Mouse (Mus musculus) liver, embryonic 15.5 days (tissue): Measurements from ENCODE around the gene Hic1. TPM values are rescaled to one million over a fixed set of nuclear protein-coding genes. Genes with fewer than 3 reads are reported as not detected.
A peak's percentile ranks its signal among the peaks of the same experiment; 100 is the strongest.

Experiments used
- microRNA counts: library from miRNA; unstranded; fragments of <30 nt; microRNA quantifications from one replicate; lab custom pipeline; 2016
- microRNA-seq: library from miRNA; unstranded; fragments of <30 nt; microRNA quantifications from one replicate; pipeline ENCODE4, GENCODE M21; 2016
- polyA plus RNA-seq: library from polyadenylated mRNA; unstranded; fragments of >200 nt; fragmentation: Nextera tagmentation; extraction: Ambion mirVana; gene quantifications from 2 replicates; pipeline ENCODE4 v1.2.1, GENCODE M21; 2015

The Hic1 gene
- polyA plus RNA-seq, 1 experiment from 2014 or later, result 1.5 TPM

MicroRNAs within 50 kb of the gene (microRNA counts, 519-probe panel; counts per million panel counts)
- microRNA mmu-miR-132 (lab: Ali Mortazavi, UCI) (2,197 counts per million, percentile 32 among the panel's probes with 10 or more counts), microRNA mmu-miR-212 (lab: Ali Mortazavi, UCI) (not detected)

Small RNA genes within 50 kb of the gene (microRNA-seq; reads per million reads assigned to microRNA genes)
- gene Mir132 (139 reads per million, percentile 57 among the genes with 10 or more reads in this experiment), gene Mir212 (9.4 reads per million, percentile 26 among the genes with 10 or more reads in this experiment)

Other genes starting within 250 kb of the Hic1 start
- gene Smg6, start 243.7 kb downstream of the Hic1 start, polyA plus RNA-seq, result 4.5 and 4.7 TPM in 2 replicates
- gene Srr, start 243.6 kb downstream of the Hic1 start, polyA plus RNA-seq, result 3.6 and 4.4 TPM in 2 replicates
- 9.2 and 10.2 TPM in 2 replicates for gene Ovca2, start 9.3 kb upstream of the Hic1 start, polyA plus RNA-seq
- gene Dph1, start 21.7 kb upstream of the Hic1 start, polyA plus RNA-seq, result 10.9 and 11.6 TPM in 2 replicates
- 0.74 and 0.88 TPM in 2 replicates for gene Rtn4rl1, start 24.3 kb upstream of the Hic1 start, polyA plus RNA-seq
- 81.9 and 88.4 TPM in 2 replicates for gene Rpa1, start 178.8 kb upstream of the Hic1 start, polyA plus RNA-seq
- 3.4 and 4.0 TPM in 2 replicates for gene Smyd4, start 178.9 kb upstream of the Hic1 start, polyA plus RNA-seq